1 mouse cellular context compared by ENCODE assay signal in genomic region chr7:34159167-34159566, GRCm38 (mm10).
TF ChIP-seq lines count a peak whose summit lies in the region.

No protein-coding gene starts in this region.

TF ChIP-seq in MEL, 35 proteins besides CTCF, POLR2A, EP300 and RAD21 (continued from another document):
- no peak for TF ChIP-seq TCF12 (IDR thresholded peaks at IDR 0.05; ENCODE audit: low read depth, low read length)
- no peak for TF ChIP-seq HCFC1 (IDR thresholded peaks at IDR 0.05; ENCODE audit: low read depth, low read length)
- no peak for TF ChIP-seq UBTF (IDR thresholded peaks at IDR 0.05; ENCODE audit: borderline replicate concordance, insufficient read depth, low read depth, low read length)
- TF ChIP-seq JUND (IDR thresholded peaks at IDR 0.05; ENCODE audit: low read depth, low read length): no peak
- TF ChIP-seq POLR2AphosphoS5 (IDR thresholded peaks at IDR 0.05; ENCODE audit: borderline replicate concordance, low read depth, low read length): no peak
- TF ChIP-seq MAX (IDR thresholded peaks at IDR 0.05; ENCODE audit: low read length): no peak
- TF ChIP-seq MAFK (IDR thresholded peaks at IDR 0.05; ENCODE audit: borderline replicate concordance, low read depth, low read length): no peak
- no peak for TF ChIP-seq MYC (IDR thresholded peaks at IDR 0.05; ENCODE audit: low read depth, low read length)
